In the genomic region with DNA sequence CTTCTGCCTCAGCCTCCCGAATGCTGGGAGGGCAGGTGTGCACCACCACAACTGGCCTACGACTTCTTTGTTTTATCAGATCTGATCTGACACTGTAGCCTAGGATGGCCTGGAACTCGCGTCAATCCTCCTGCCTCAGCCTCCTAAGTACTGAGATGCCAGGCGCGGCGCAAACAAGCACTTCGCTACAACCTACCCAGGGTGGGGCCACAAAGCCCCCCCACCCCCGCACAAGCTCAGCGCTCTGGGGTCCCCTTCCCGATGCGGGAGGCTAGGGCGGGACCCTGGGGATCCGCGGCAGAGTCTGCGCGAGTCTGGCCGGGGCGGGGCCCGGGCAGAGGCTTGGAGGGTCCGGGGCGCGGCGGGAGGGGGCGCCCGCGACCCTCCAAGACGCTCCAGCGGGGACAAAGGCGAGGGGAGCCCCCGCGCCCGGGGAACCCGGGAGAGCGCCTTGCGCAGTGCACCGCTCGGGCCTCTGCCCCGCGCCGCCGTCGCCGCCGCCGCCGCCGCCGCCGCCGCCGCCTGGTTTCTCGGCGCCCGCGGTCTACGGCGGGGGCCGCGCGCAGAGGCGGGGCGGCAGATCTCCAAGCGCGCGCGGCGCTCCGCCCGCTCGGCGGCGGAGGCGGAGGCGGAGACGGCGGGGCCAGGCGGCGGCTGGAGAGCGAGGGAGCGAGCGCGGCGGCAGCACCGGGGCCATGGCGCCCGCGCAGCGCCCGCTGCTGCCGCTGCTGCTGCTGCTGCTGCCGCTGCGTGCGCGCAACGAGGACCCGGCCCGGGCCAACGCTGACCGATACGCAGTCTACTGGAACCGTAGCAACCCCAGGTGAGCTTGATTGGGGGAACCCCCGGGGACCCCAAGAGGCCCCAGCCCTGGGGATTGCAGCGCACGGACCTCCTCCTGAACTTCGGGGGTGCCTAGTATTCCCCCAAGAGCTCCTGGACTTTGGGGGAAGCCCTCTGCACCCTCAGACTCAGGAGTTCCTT, we compare ENCODE assay signal across 8 mouse cellular contexts. TPM values are rescaled to one million over a fixed set of nuclear protein-coding genes. Genes with fewer than 3 reads are reported as not detected.
A peak's percentile ranks its signal among the peaks of the same experiment; 100 is the strongest.
DNase-seq lines count a peak whose midpoint lies in the region; ATAC-seq and TF ChIP-seq lines count a peak whose summit lies in the region.

A gene (plus strand): TSS at position 415 of the 984 bp plus-strand sequence.

- peak within 1 kb of the TSS; percentile 91 for H3K4me2 ChIP-seq in limb, embryonic 14.5 days (replicated peaks; ENCODE audit: low read depth, low read length, severe bottlenecking)

- DNase-seq in layer of hippocampus, postnatal 14 days (ENCODE audit: low spot score in 2 of 2) = no peak
- DNase-seq in layer of hippocampus, adult 9-11 months = no peak
- no peak for DNase-seq in MEL (ENCODE audit: low read depth, low spot score)
- DNase-seq in heart, postnatal 14 days = peak; percentile 59 to 71
- DNase-seq in limb, embryonic 14.5 days (ENCODE audit: low spot score) = peak; percentile 63
- DNase-seq in retina, embryonic 14.5 days (ENCODE audit: low spot score) = peak; percentile 74
- no peak for DNase-seq in gastrocnemius, postnatal 4 days (ENCODE audit: low spot score in 2 of 2)

- H3K27ac ChIP-seq in MEL (ENCODE audit: control insufficient read depth, low read depth, low read length) = no peak within 1 kb of the TSS
- H3K27ac ChIP-seq in cortical plate, adult 2 months (ENCODE audit: insufficient read depth, low read length) = peak within 1 kb of the TSS; percentile 42; the same call in 1 of the 2 replicates
- H3K27ac ChIP-seq in limb, embryonic 14.5 days (replicated peaks; ENCODE audit: low read depth, low read length) = peak within 1 kb of the TSS; percentile 74

- TF ChIP-seq POLR2A in MEL (IDR thresholded peaks at IDR 0.05; ENCODE audit: control insufficient read depth in 1 of 2, insufficient read depth in 1 of 2, low read depth in 1 of 2, low read length in 2 of 2, poor library complexity in 1 of 2) = no peak
- no peak for TF ChIP-seq POLR2A in cortical plate, adult 2 months (IDR thresholded peaks at IDR 0.05; ENCODE audit: extremely low read depth, insufficient read depth, low read length)
- TF ChIP-seq POLR2A in limb, embryonic 14.5 days (IDR thresholded peaks at IDR 0.05; ENCODE audit: borderline replicate concordance, extremely low read depth, insufficient read depth, insufficient read length) = no peak

- peak; percentile 80 for ATAC-seq in limb, embryonic 14.5 days (ENCODE audit: low FRiP score, low read depth)

- H3K27me3 ChIP-seq in MEL (ENCODE audit: control insufficient read depth in 1 of 2, insufficient read depth in 2 of 2, low read length in 2 of 2) = peaks cover 9 to 12% of the 10 kb centered on the region in 2 experiments
- H3K27me3 ChIP-seq in limb, embryonic 14.5 days (ENCODE audit: control insufficient read depth, insufficient read depth, low read length) = no peaks in the 10 kb centered on the region

- TF ChIP-seq CTCF in MEL (IDR thresholded peaks at IDR 0.05 in 2 of 3, conservative IDR thresholded peaks at IDR 0.05 in 1 of 3; ENCODE audit: control insufficient read depth in 1 of 3, insufficient read depth in 1 of 3, low read depth in 2 of 3, low read length in 3 of 3, poor library complexity in 1 of 3, severe bottlenecking in 1 of 3) = no peak
- TF ChIP-seq CTCF in cortical plate, adult 2 months (IDR thresholded peaks at IDR 0.05; ENCODE audit: extremely low read depth, insufficient read depth, low read length) = no peak

- H3K4me3 ChIP-seq in MEL (ENCODE audit: control insufficient read depth in 1 of 2, insufficient read depth in 1 of 2, low read depth in 2 of 2, low read length in 2 of 2) = peak within 1 kb of the TSS in 1 of 2 experiments; percentile 35; a peak in 2 of 4 replicates
- H3K4me3 ChIP-seq in cortical plate, adult 2 months (ENCODE audit: insufficient read depth, low read length) = peak within 1 kb of the TSS; percentile 54
- peak within 1 kb of the TSS; percentile 81 for H3K4me3 ChIP-seq in limb, embryonic 14.5 days (replicated peaks; ENCODE audit: low read length)

- H3K36me3 ChIP-seq in MEL (ENCODE audit: control insufficient read depth in 1 of 2, insufficient read depth in 2 of 2, low read length in 2 of 2) = no peaks in the 10 kb centered on the region
- 0 out of 2 replicates have a peak, but pooled peaks cover 15% of the 10 kb centered on the region for H3K36me3 ChIP-seq in limb, embryonic 14.5 days (ENCODE audit: control insufficient read depth, insufficient read depth, low read length)

- no peaks in the 10 kb centered on the region for H3K4me1 ChIP-seq in MEL (ENCODE audit: control insufficient read depth in 1 of 2, insufficient read depth in 2 of 2, low read length in 2 of 2)
- peaks cover 7% of the 10 kb centered on the region; the same call in 1 of the 2 replicates for H3K4me1 ChIP-seq in cortical plate, adult 2 months (ENCODE audit: control insufficient read depth, insufficient read depth, low read length)
- H3K4me1 ChIP-seq in limb, embryonic 14.5 days (ENCODE audit: control insufficient read depth, insufficient read depth, low read length) = peaks cover 17% of the 10 kb centered on the region

- TF ChIP-seq RAD21 in MEL (IDR thresholded peaks at IDR 0.05; ENCODE audit: low read depth, low read length) = no peak

- no peak for TF ChIP-seq EP300 in MEL (IDR thresholded peaks at IDR 0.05; ENCODE audit: low read depth in 1 of 2, low read length in 2 of 2)

- H3K9ac ChIP-seq in MEL (ENCODE audit: control insufficient read depth, low read depth, low read length, poor library complexity, severe bottlenecking) = peak within 1 kb of the TSS; percentile 53
- peak within 1 kb of the TSS; percentile 94 for H3K9ac ChIP-seq in limb, embryonic 14.5 days (ENCODE audit: low read depth, low read length, severe bottlenecking)

- no peaks in the 10 kb centered on the region for H3K79me2 ChIP-seq in MEL (ENCODE audit: control insufficient read depth, insufficient read depth, low read length, poor library complexity)

- H3K9me3 ChIP-seq in MEL (replicated peaks; ENCODE audit: insufficient read depth, low read length) = no peaks in the 10 kb centered on the region
- H3K9me3 ChIP-seq in limb, embryonic 14.5 days (ENCODE audit: control insufficient read depth, low read length) = no peaks in the 10 kb centered on the region

- intact Hi-C loops in heart, postnatal 14 days (cut with DNase I) = loop anchor here (5.0 kb wide), 1 partner anchor 163 kb away; no protein-coding TSS in a partner anchor

- WGBS in limb, embryonic 14.5 days = 5% methylated on average over 35 of the region's 106 CpGs

TF ChIP-seq in MEL, 35 proteins besides CTCF, POLR2A, EP300 and RAD21:
- no peak for TF ChIP-seq MEF2A (IDR thresholded peaks at IDR 0.05; ENCODE audit: extremely low read depth, insufficient replicate concordance, low read depth, low read length, poor library complexity, severe bottlenecking)
- no peak for TF ChIP-seq SMC3 (IDR thresholded peaks at IDR 0.05; ENCODE audit: low read depth, low read length)
- TF ChIP-seq MXI1 (IDR thresholded peaks at IDR 0.05; ENCODE audit: low read depth, low read length) = no peak

RNA-seq across cellular contexts. Expression of the gene that starts here (rescaled TPM):
- 10 to 100 TPM; 14.8 TPM for total RNA-seq in layer of hippocampus, postnatal 14 days (2021)
- 0.12 TPM in 1 of 2 replicates, not detected in the other for total RNA-seq in MEL (2012; rRNA removed)
- polyA plus RNA-seq in MEL (2012; ENCODE audit: insufficient read depth in 1 of 2, insufficient read length in 2 of 2, low read depth in 1 of 2, low replicate concordance in 2 of 2, missing spikeins in 1 of 2) = 1 to 10 TPM in 1 of 2 experiments, not detected in 1; 2.8 TPM
- polyA plus RNA-seq in cortical plate, adult 2 months (2012; rRNA removed) = 7.7 and 8.5 TPM in 2 replicates
- total RNA-seq in heart, postnatal 14 days (2021) = 1 to 10 TPM; 1.1 to 1.4 TPM
- polyA plus RNA-seq in limb, embryonic 14.5 days (2012; rRNA removed) = 41.7 and 67.7 TPM in 2 replicates
- polyA plus RNA-seq in limb, embryonic 14.5 days (2014; fragmentation: Nextera tagmentation; extraction: Ambion mirVana) = 31.5 and 38.6 TPM in 2 replicates
- 1 to 10 TPM; 3.5 to 3.7 TPM for total RNA-seq in gastrocnemius, postnatal 4 days (2021)

Comparison
In these comparisons a context has a peak if more than half of its experiments do, and no peak if none do; other contexts are left out.
1. DNase-seq: peak in heart, postnatal 14 days (2 of 2), limb, embryonic 14.5 days (single experiment) and retina, embryonic 14.5 days (single experiment); none in layer of hippocampus, postnatal 14 days (0 of 2), layer of hippocampus, adult 9-11 months (single experiment), MEL (single experiment) and gastrocnemius, postnatal 4 days (0 of 2).